Mouse (Mus musculus): ENCODE measurements around the gene Nptxr. TPM values are rescaled to one million over a fixed set of nuclear protein-coding genes. Genes with fewer than 3 reads are reported as not detected.

Nptxr gene
- total and polyA plus RNA-seq, 2 experiments from 2014 or later: 87.3 to 184 TPM

GRCm38 (mm10) chr15:79749162-79749561 is 55.4 kb downstream of the Nptxr start:
- WGBS: 93% methylated on average over 7 of the region's 7 CpGs
- Histone ChIP-seq H3K27me3 (ENCODE audit: insufficient read depth, low read length) (no peaks in the 10 kb centered on the region), H3K9ac (no peak overlapping the region), H3K9me3 (ENCODE audit: low read length) (no peaks in the 10 kb centered on the region), H3K4me1 (ENCODE audit: insufficient read depth) (no peaks in the 10 kb centered on the region), H3K4me2 (ENCODE audit: low read depth) (no peak overlapping the region), H3K27ac (ENCODE audit: low read depth, low read length) (no peak overlapping the region), H3K4me3 (ENCODE audit: low read depth, low read length) (no peak overlapping the region), H3K36me3 (ENCODE audit: insufficient read depth) (no peaks in the 10 kb centered on the region)
- no peak for TF ChIP-seq CTCF (IDR thresholded peaks at IDR 0.05; ENCODE audit: low read depth)
- DNase-seq (no peak), ATAC-seq (no peak)

DNA sequence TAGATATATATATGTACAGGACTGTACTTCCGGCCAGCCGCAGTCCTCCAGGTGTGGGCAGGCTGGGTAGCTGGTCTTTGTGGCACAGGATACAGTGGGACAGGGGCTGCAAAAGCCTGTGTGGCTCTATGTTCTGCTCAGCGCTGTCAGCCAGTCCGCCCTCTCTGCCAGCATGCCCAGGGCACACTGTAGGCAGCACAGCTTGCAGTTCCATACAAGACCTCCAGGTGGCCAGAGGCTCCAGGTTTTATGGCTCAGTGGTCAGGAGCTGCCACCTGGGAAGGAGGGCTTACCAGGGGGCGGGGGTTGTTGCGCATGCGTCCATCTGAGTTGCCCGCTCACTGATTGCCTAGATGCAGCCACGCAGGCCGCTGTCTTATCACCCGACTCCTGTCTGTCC is 56.6 kb downstream of the Nptxr start:
- 0 out of 2 replicates have a peak, but pooled peaks cover under 1% of the 10 kb centered on the region for H3K4me1 ChIP-seq (ENCODE audit: insufficient read depth)
- DNase-seq (peak; percentile 48), ATAC-seq (peak; percentile 53)
- WGBS: 54% methylated on average over 11 of the region's 11 CpGs
- no peaks in the 10 kb centered on the region for H3K9me3 ChIP-seq (ENCODE audit: low read length)
- H3K4me3 ChIP-seq (ENCODE audit: low read depth, low read length): no peak overlapping the region
- no peak overlapping the region for H3K4me2 ChIP-seq (ENCODE audit: low read depth)
- H3K27me3 ChIP-seq (ENCODE audit: insufficient read depth, low read length): no peaks in the 10 kb centered on the region
- H3K9ac ChIP-seq: no peak overlapping the region
- TF ChIP-seq CTCF (IDR thresholded peaks at IDR 0.05; ENCODE audit: low read depth): peak; percentile 69
- H3K36me3 ChIP-seq (ENCODE audit: insufficient read depth): no peaks in the 10 kb centered on the region
- no peak overlapping the region for H3K27ac ChIP-seq (ENCODE audit: low read depth, low read length)

- TF ChIP-seq CTCF (IDR thresholded peaks at IDR 0.05; ENCODE audit: low read depth): no peak
- H3K9ac ChIP-seq: no peak overlapping the region
- ATAC-seq: no peak
These were observed 58.7 kb downstream of the Nptxr start for GRCm38 (mm10) chr15:79745883-79746282.

GRCm38 (mm10) chr15:79745312-79745711 is 59.3 kb downstream of the Nptxr start:
- Histone ChIP-seq H3K4me3 (ENCODE audit: low read depth, low read length) (no peak overlapping the region), H3K4me2 (ENCODE audit: low read depth) (no peak overlapping the region), H3K9me3 (ENCODE audit: low read length) (no peaks in the 10 kb centered on the region), H3K27ac (ENCODE audit: low read depth, low read length) (no peak overlapping the region), H3K27me3 (ENCODE audit: insufficient read depth, low read length) (no peaks in the 10 kb centered on the region), H3K36me3 (ENCODE audit: insufficient read depth) (no peaks in the 10 kb centered on the region), H3K4me1 (ENCODE audit: insufficient read depth) (peaks cover 11% of the 10 kb centered on the region; the same call in 1 of the 2 replicates), H3K9ac (no peak overlapping the region)
- no peak for TF ChIP-seq CTCF (IDR thresholded peaks at IDR 0.05; ENCODE audit: low read depth)
- 84% methylated on average over 10 of the region's 10 CpGs for WGBS
- DNase-seq (no peak), ATAC-seq (no peak)

More at GRCm38 (mm10) chr15:79745883-79746282, 58.7 kb downstream of the Nptxr start:
- no peak overlapping the region for H3K4me2 ChIP-seq (ENCODE audit: low read depth)
- peaks cover 6% of the 10 kb centered on the region; the same call in 1 of the 2 replicates for H3K4me1 ChIP-seq (ENCODE audit: insufficient read depth)
- H3K36me3 ChIP-seq (ENCODE audit: insufficient read depth): no peaks in the 10 kb centered on the region
- H3K4me3 ChIP-seq (ENCODE audit: low read depth, low read length): no peak overlapping the region
- no peaks in the 10 kb centered on the region for H3K27me3 ChIP-seq (ENCODE audit: insufficient read depth, low read length)
- DNase-seq: no peak
- WGBS: 94% methylated on average over 5 of the region's 5 CpGs
- no peak overlapping the region for H3K27ac ChIP-seq (ENCODE audit: low read depth, low read length)
- no peaks in the 10 kb centered on the region for H3K9me3 ChIP-seq (ENCODE audit: low read length)

- H3K27ac ChIP-seq (ENCODE audit: low read depth, low read length): no peak overlapping the region
- ATAC-seq (no peak), DNase-seq (no peak)
- H3K4me1 ChIP-seq (ENCODE audit: insufficient read depth): peaks cover 13% of the 10 kb centered on the region; the same call in 1 of the 2 replicates
- no peak overlapping the region for H3K4me2 ChIP-seq (ENCODE audit: low read depth)
- H3K4me3 ChIP-seq (ENCODE audit: low read depth, low read length): no peak overlapping the region
- no peaks in the 10 kb centered on the region for H3K27me3 ChIP-seq (ENCODE audit: insufficient read depth, low read length)
- H3K36me3 ChIP-seq (ENCODE audit: insufficient read depth): no peaks in the 10 kb centered on the region
- no peak for TF ChIP-seq CTCF (IDR thresholded peaks at IDR 0.05; ENCODE audit: low read depth)
- 78% methylated on average over 8 of the region's 8 CpGs for WGBS
- H3K9ac ChIP-seq: no peak overlapping the region
- H3K9me3 ChIP-seq (ENCODE audit: low read length): no peaks in the 10 kb centered on the region
These were observed 59.8 kb downstream of the Nptxr start for GRCm38 (mm10) chr15:79744742-79745141.

- Histone ChIP-seq H3K36me3 (ENCODE audit: insufficient read depth) (peaks cover 7% of the 10 kb centered on the region; the same call in 1 of the 2 replicates), H3K4me1 (ENCODE audit: insufficient read depth) (peaks cover 13% of the 10 kb centered on the region; the same call in 1 of the 2 replicates), H3K9me3 (ENCODE audit: low read length) (no peaks in the 10 kb centered on the region), H3K9ac (no peak overlapping the region), H3K4me2 (ENCODE audit: low read depth) (no peak overlapping the region), H3K27me3 (ENCODE audit: insufficient read depth, low read length) (no peaks in the 10 kb centered on the region), H3K27ac (ENCODE audit: low read depth, low read length) (no peak overlapping the region), H3K4me3 (ENCODE audit: low read depth, low read length) (no peak overlapping the region)
- ATAC-seq (no peak), DNase-seq (no peak)
- TF ChIP-seq CTCF (IDR thresholded peaks at IDR 0.05; ENCODE audit: low read depth): no peak
- WGBS: 92% methylated on average over 11 of the region's 11 CpGs
These were observed 60.6 kb downstream of the Nptxr start for GRCm38 (mm10) chr15:79744001-79744400.

GRCm38 (mm10) chr15:79742706-79743023 is 61.9 kb downstream of the Nptxr start:
- Histone ChIP-seq H3K9ac (peak overlapping the region; percentile 93), H3K36me3 (ENCODE audit: insufficient read depth) (peaks cover 20% of the 10 kb centered on the region), H3K4me3 (ENCODE audit: low read depth, low read length) (peak overlapping the region; percentile 99), H3K4me2 (ENCODE audit: low read depth) (peak overlapping the region; percentile 58), H3K27me3 (ENCODE audit: insufficient read depth, low read length) (no peaks in the 10 kb centered on the region), H3K27ac (ENCODE audit: low read depth, low read length) (no peak overlapping the region), H3K4me1 (ENCODE audit: insufficient read depth) (peaks cover 13% of the 10 kb centered on the region; the same call in 1 of the 2 replicates), H3K9me3 (ENCODE audit: low read length) (no peaks in the 10 kb centered on the region)
- no peak for ATAC-seq
- under 1% methylated on average over 23 of the region's 23 CpGs for WGBS
- TF ChIP-seq CTCF (IDR thresholded peaks at IDR 0.05; ENCODE audit: low read depth): 0 out of 2 replicates have a peak, but pooled peaks have one; percentile 0
- DNase-seq: no peak
